Mouse (Mus musculus) hindbrain, embryonic 14.5 days (tissue): ENCODE measurements at regions not wholly inside any gene's neighbourhood (a gene's known extent, or its start where the extent isn't known, plus 50 kb on each side); places are given as distances from the start of the nearest gene placed in this dataset.

ENCODE experiments used
- ATAC-seq: fragments of 200-750 bp; cut with Nextera tagmentation; 2 replicates; pipeline ENCODE4 v1.8.0; 2017; ENCODE audit warnings: moderate number of reproducible peaks, mild to moderate bottlenecking, moderate TSS enrichment, moderate library complexity; ENCODE audit not compliant: low FRiP score
- DNase-seq: peaks from one replicate; pipeline ENCODE4 v3.0.0-alpha.2; 2015; ENCODE audit warnings: low spot score
- H3K27ac ChIP-seq: fragments of 300-500 bp; sonication (generic); 2 replicates; pipeline ENCODE4 v1.5.1; 2014; ENCODE audit warnings: mild to moderate bottlenecking, moderate library complexity
- H3K27me3 ChIP-seq: fragments of 300-500 bp; sonication (generic); 2 replicates; pipeline ENCODE4 v1.6.1; 2014; ENCODE audit warnings: mild to moderate bottlenecking, low read length, mixed read lengths; ENCODE audit not compliant: control insufficient read depth, insufficient read depth
- H3K36me3 ChIP-seq: fragments of 300-500 bp; sonication (generic); replicated peaks from 2 replicates; pipeline ENCODE4 v1.6.1; 2014; ENCODE audit not compliant: control insufficient read depth, insufficient read depth
- H3K4me1 ChIP-seq: fragments of 300-500 bp; sonication (generic); replicated peaks from 2 replicates; pipeline ENCODE4 v1.6.1; 2014; ENCODE audit warnings: antibody characterized with exemption, low read length, mixed read lengths; ENCODE audit not compliant: control insufficient read depth, insufficient read depth
- H3K4me2 ChIP-seq: fragments of 300-500 bp; sonication (generic); replicated peaks from 2 replicates; pipeline ENCODE4 v1.6.1; 2014; ENCODE audit warnings: mild to moderate bottlenecking, moderate library complexity
- H3K4me3 ChIP-seq: fragments of 300-500 bp; sonication (generic); replicated peaks from 2 replicates; pipeline ENCODE4 v1.5.1; 2014; ENCODE audit warnings: mild to moderate bottlenecking, low read length
- H3K9ac ChIP-seq: fragments of 300-500 bp; sonication (generic); 2 replicates; pipeline ENCODE4 v1.6.1; 2014
- H3K9me3 ChIP-seq: fragments of 300-500 bp; sonication (generic); 2 replicates; pipeline ENCODE4 v1.6.1; 2016; ENCODE audit warnings: low read length; ENCODE audit not compliant: control insufficient read depth
- WGBS: fragments of 180-500 bp; shearing (Covaris S2); extraction: QIAGEN DNeasy Blood & Tissue Kit; methylation state at CpG from one replicate; pipeline ENCODE4 v1.1.7; 2014; 5-methylcytosine and 5-hydroxymethylcytosine counted together

- DNase-seq (no peak), ATAC-seq (no peak)
- Histone ChIP-seq H3K4me1 (no peaks in the 10 kb centered on the region), H3K4me2 (no peak overlapping the region), H3K9ac (no peak overlapping the region), H3K4me3 (no peak overlapping the region), H3K27me3 (no peaks in the 10 kb centered on the region), H3K9me3 (no peaks in the 10 kb centered on the region), H3K27ac (no peak overlapping the region), H3K36me3 (no peaks in the 10 kb centered on the region)
- WGBS, result 96% methylated on average over 2 of the region's 2 CpGs
Measured at GRCm38 (mm10) chr5:43417259-43417658, 98.1 kb upstream of the C1qtnf7 start.

DNA sequence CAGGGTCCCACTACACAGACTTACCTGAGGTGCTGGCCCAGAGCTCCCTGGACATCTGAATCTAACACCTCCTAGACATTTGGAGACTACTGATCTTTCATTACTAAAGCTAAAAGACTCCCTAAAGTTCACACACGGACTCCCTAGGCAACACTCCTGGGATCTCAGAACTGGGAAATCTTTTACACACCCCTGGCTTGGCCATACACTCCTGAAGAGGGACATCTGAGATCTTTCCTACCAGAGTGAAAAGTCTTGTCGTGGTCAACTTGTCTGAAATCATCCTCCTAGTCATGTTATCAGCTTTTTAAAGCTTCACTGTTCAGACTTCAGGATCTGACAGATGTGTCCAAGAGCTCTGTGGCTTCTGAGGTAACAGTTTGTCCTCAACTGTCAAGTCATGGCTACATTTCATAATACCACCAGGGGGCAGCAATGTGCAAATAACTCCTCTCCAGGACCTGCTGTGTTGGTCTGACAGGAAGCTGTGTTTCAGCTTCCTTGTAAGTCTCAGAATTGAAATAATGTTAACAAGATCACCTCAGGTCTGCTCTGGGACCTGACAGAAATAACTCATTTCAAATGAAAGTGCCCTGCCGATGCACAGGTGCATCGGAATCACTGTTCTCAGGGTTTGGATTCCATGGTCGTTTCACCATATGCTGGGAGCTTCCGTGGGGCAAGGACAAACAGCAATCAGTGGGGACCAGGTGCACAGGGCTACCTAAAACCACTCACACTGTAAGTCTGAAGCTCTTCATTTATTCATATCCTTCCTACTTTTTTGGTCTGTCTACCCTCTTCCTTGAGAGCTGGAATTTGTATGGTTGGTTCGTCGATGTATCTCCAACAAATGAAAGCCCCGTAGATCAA lies 92.3 kb upstream of the C1qtnf7 start:
- no peaks in the 10 kb centered on the region for H3K9me3 ChIP-seq
- DNase-seq (peak; percentile 86), ATAC-seq (peak; percentile 84)
- 70% methylated on average over 9 of the region's 9 CpGs for WGBS
- H3K27ac ChIP-seq, result no peak overlapping the region
- no peak overlapping the region for H3K4me2 ChIP-seq
- no peak overlapping the region for H3K9ac ChIP-seq
- H3K4me3 ChIP-seq, result no peak overlapping the region
- no peaks in the 10 kb centered on the region for H3K36me3 ChIP-seq
- H3K4me1 ChIP-seq, result no peaks in the 10 kb centered on the region
- no peaks in the 10 kb centered on the region for H3K27me3 ChIP-seq

- WGBS, result 80% methylated on average over 9 of the region's 9 CpGs
- no peak overlapping the region for H3K4me3 ChIP-seq
Measured at GRCm38 (mm10) chr5:43424551-43425257, 90.6 kb upstream of the C1qtnf7 start.

GRCm38 (mm10) chr5:43433337-43433736 lies 82.0 kb upstream of the C1qtnf7 start:
- H3K27me3 ChIP-seq, result no peaks in the 10 kb centered on the region
- no peak overlapping the region for H3K27ac ChIP-seq
- H3K4me1 ChIP-seq, result no peaks in the 10 kb centered on the region
- H3K9ac ChIP-seq, result no peak overlapping the region
- no peaks in the 10 kb centered on the region for H3K9me3 ChIP-seq
- ATAC-seq (no peak), DNase-seq (no peak)
- WGBS, result 81% methylated on average over 2 of the region's 2 CpGs
- no peaks in the 10 kb centered on the region for H3K36me3 ChIP-seq
- H3K4me3 ChIP-seq, result no peak overlapping the region
- no peak overlapping the region for H3K4me2 ChIP-seq

More at GRCm38 (mm10) chr5:43424551-43425257, 90.6 kb upstream of the C1qtnf7 start:
- Histone ChIP-seq H3K36me3 (no peaks in the 10 kb centered on the region), H3K9ac (no peak overlapping the region), H3K9me3 (no peaks in the 10 kb centered on the region), H3K4me1 (no peaks in the 10 kb centered on the region), H3K27ac (no peak overlapping the region), H3K27me3 (no peaks in the 10 kb centered on the region), H3K4me2 (no peak overlapping the region)
- DNase-seq, result no peak
- no peak for ATAC-seq

GRCm38 (mm10) chr5:43439191-43439590 lies 76.1 kb upstream of the C1qtnf7 start:
- DNase-seq (no peak), ATAC-seq (no peak)
- Histone ChIP-seq H3K36me3 (no peaks in the 10 kb centered on the region), H3K27me3 (no peaks in the 10 kb centered on the region), H3K4me1 (no peaks in the 10 kb centered on the region), H3K9me3 (no peaks in the 10 kb centered on the region), H3K9ac (no peak overlapping the region), H3K27ac (no peak overlapping the region), H3K4me3 (no peak overlapping the region), H3K4me2 (no peak overlapping the region)
- 48% methylated on average over 2 of the region's 2 CpGs for WGBS

DNA sequence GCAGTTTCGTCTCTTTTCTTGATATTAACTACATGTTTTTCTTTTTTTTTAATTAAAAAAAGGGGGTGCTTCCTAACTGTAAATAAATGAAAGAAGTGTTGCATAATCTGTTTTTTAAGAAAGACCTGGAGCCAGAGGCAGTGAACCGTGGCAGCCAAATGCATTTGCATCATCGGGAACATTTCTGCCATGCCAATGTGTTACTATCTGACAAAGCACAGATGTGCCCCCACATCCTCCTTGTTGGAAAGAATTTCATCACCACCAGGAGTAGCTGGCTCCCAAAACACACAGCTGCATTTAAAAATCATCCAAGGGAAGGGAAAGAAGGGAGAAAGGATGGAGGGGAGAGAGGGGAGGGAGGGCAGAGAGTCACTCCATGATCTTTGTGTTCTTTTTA lies 74.0 kb upstream of the C1qtnf7 start:
- no peak overlapping the region for H3K4me2 ChIP-seq
- no peaks in the 10 kb centered on the region for H3K36me3 ChIP-seq
- WGBS, result 69% methylated on average over 3 of the region's 3 CpGs
- DNase-seq, result no peak
- ATAC-seq, result no peak
- no peaks in the 10 kb centered on the region for H3K27me3 ChIP-seq
- H3K9ac ChIP-seq, result no peak overlapping the region
- no peaks in the 10 kb centered on the region for H3K9me3 ChIP-seq
- H3K27ac ChIP-seq, result no peak overlapping the region
- H3K4me1 ChIP-seq, result no peaks in the 10 kb centered on the region
- H3K4me3 ChIP-seq, result no peak overlapping the region

DNA sequence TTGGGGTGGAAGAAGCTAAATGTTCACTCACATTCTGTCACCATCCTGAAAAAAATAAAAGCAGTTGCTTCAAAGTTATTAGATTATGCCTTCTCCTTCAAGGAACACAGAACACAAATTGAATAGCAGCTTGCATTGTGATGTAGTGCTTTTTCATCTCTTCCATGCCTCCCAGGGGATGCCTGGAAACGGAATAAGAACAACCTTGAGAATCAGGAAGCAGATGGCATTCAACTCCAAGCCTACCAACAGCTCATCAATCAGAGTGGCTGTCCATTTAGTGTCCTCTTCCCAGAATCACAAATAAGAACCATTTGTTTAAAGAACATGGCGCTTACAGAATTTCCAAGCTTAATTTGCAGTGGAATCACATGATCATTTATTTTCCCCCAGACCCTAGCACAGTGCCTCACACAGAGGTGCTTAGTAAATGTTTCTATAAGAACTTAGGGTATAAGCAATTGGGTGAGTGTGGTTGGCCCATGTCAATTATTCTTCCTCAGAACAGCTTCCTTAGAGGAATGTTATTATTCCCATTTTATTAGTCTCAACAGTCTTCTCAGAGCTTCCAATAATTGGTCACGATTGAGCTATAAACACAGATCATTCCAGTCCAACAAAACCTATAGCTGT lies 70.6 kb upstream of the C1qtnf7 start:
- Histone ChIP-seq H3K9me3 (peaks cover 10% of the 10 kb centered on the region), H3K27me3 (no peaks in the 10 kb centered on the region), H3K4me3 (no peak overlapping the region), H3K36me3 (no peaks in the 10 kb centered on the region), H3K4me2 (no peak overlapping the region), H3K9ac (no peak overlapping the region), H3K4me1 (no peaks in the 10 kb centered on the region), H3K27ac (no peak overlapping the region)
- ATAC-seq (no peak), DNase-seq (peak; percentile 28)
- 41% methylated on average over 3 of the region's 3 CpGs for WGBS

GRCm38 (mm10) chr5:43445620-43446019 lies 69.7 kb upstream of the C1qtnf7 start:
- Histone ChIP-seq H3K4me3 (no peak overlapping the region), H3K4me2 (no peak overlapping the region), H3K36me3 (no peaks in the 10 kb centered on the region), H3K9me3 (peaks cover 10% of the 10 kb centered on the region), H3K4me1 (no peaks in the 10 kb centered on the region), H3K27me3 (no peaks in the 10 kb centered on the region), H3K9ac (no peak overlapping the region), H3K27ac (no peak overlapping the region)
- ATAC-seq (no peak), DNase-seq (no peak)

DNA sequence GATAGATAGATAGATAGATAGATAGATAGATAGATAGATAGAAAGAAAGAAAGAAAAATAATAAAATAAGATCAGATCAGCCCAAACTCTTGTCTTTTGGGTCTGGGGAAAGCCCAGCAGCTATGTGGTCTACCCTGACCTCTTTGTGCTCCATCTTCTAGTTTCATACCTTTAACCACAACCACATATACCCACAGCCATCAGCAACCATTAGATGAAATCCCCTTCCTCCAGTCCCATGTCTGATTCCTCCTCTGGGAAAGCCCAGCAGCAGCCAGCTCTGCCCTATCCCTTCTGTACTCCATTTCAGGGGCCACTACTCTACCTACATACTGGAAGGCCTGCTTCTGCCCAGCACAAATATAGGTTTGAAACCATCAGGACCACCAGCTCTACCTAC lies 69.0 kb upstream of the C1qtnf7 start:
- H3K36me3 ChIP-seq, result no peaks in the 10 kb centered on the region

More for the DNA sequence above, 69.0 kb upstream of the C1qtnf7 start:
- Histone ChIP-seq H3K4me1 (no peaks in the 10 kb centered on the region), H3K27me3 (no peaks in the 10 kb centered on the region), H3K4me3 (no peak overlapping the region), H3K27ac (no peak overlapping the region), H3K9me3 (peaks cover 10% of the 10 kb centered on the region), H3K9ac (no peak overlapping the region), H3K4me2 (no peak overlapping the region)
- ATAC-seq, result no peak
- DNase-seq, result no peak
